ENCODE assay signal across 23 mouse cellular contexts in the genomic region with DNA sequence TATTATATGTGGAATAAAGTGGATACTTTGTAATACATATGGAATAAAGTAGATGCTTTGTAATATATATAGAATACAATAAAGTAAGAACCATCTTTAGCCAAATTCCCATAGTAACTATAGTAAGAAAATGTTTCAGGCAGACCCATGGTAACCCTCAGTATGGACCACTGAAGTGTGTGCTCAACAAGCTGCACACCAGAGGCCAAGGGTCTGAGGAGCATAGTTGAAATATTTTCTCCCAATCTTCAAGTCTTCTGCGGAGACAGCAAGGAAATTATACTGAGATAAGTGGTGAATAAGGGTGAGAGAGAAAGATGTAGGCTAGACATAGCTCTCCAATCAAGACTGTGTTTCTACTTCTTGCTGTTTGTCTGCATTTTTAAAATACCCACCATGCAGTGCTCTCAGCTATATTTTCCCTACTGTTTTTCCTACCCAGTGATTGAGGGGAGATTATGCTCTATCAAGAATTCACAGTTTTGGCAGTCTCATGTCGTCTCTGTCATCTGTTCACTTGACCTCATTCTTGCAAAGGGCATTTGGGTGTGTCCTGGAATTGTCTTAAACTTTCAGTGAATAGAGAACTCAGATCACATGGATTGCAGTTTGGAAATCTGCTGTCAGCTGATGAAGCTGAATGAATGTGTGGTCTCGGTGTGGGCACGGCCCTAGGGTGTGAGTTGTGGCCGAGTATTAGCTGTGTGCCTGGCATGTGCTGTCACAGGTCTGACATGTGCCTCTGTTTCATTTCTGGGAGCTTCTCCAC.
DNase-seq lines count a peak whose midpoint lies in the region; TF ChIP-seq lines count a peak whose summit lies in the region.
"Had no signal": no experiment of that assay in that cellular context is flagged by ENCODE, and none has a peak within 500 bp of the region (broad histone marks: within the 10 kb centered on the region; RNA-seq: fewer than 3 reads in every experiment).

No protein-coding gene starts in this region.

- no peaks in the 10 kb centered on the region for H3K27me3 ChIP-seq in forebrain, embryonic 10.5 days (ENCODE audit: poor library complexity, severe bottlenecking)
- H3K27me3 ChIP-seq in thymus, adult 2 months (ENCODE audit: control insufficient read depth, insufficient read depth, low read length): no peaks in the 10 kb centered on the region
- H3K27me3 ChIP-seq: embryonic facial prominence, embryonic 12.5 days; forebrain, embryonic 15.5 days; limb, embryonic 12.5 days; liver, embryonic 12.5 days; neural tube, embryonic 12.5 days; Patski had no signal

- DNase-seq in adrenal gland, postnatal 14 days: peak; percentile 32
- DNase-seq in adrenal gland, adult 18-20 months (ENCODE audit: low spot score in 2 of 2): no peak
- peak; percentile 16 for DNase-seq in ES-CJ7 (ENCODE audit: low read depth, low spot score)
- DNase-seq in fibroblast of lung, adult 2 months (ENCODE audit: low read depth): peak; percentile 40
- peak; percentile 43 for DNase-seq in lung, postnatal 25 days (ENCODE audit: low spot score)
- DNase-seq in forebrain, embryonic 10.5 days (ENCODE audit: extremely low spot score, low spot score): no peak
- DNase-seq in thymus, adult 2 months: no peak
- DNase-seq in embryo, embryonic 10 days (ENCODE audit: low spot score): no peak
- DNase-seq: B cell, adult 2 months; cerebellum, adult 9-11 months; heart, adult 2 months; heart, postnatal 36 days; kidney, adult 9 months; right cerebral cortex, postnatal 4 days had no signal

- TF ChIP-seq POLR2A in thymus, adult 2 months (IDR thresholded peaks at IDR 0.05; ENCODE audit: control insufficient read depth, extremely low read depth, insufficient read depth, low read length, poor library complexity): no peak

- no peak for TF ChIP-seq CTCF in thymus, adult 2 months (IDR thresholded peaks at IDR 0.05; ENCODE audit: borderline replicate concordance, control insufficient read depth, extremely low read depth, insufficient read depth, low read length, poor library complexity)

- 78% methylated on average over 5 of the region's 5 CpGs for WGBS in forebrain, embryonic 10.5 days
- WGBS in thymus, adult 2 months: 94% methylated on average over 5 of the region's 5 CpGs

- H3K36me3 ChIP-seq in forebrain, embryonic 10.5 days (replicated peaks): no peaks in the 10 kb centered on the region
- H3K36me3 ChIP-seq in thymus, adult 2 months (ENCODE audit: control insufficient read depth, insufficient read depth, low read length): no peaks in the 10 kb centered on the region
- H3K36me3 ChIP-seq: embryonic facial prominence, embryonic 12.5 days; forebrain, embryonic 15.5 days; limb, embryonic 12.5 days; liver, embryonic 12.5 days; neural tube, embryonic 12.5 days had no signal

- H3K9me3 ChIP-seq in forebrain, embryonic 10.5 days: no peaks in the 10 kb centered on the region
- H3K9me3 ChIP-seq: embryonic facial prominence, embryonic 12.5 days; forebrain, embryonic 15.5 days; limb, embryonic 12.5 days; liver, embryonic 12.5 days; neural tube, embryonic 12.5 days had no signal

- H3K27ac ChIP-seq in forebrain, embryonic 10.5 days: no peak overlapping the region
- H3K27ac ChIP-seq in thymus, adult 2 months (ENCODE audit: control insufficient read depth, insufficient read depth, low read length): no peak overlapping the region
- H3K27ac ChIP-seq: embryonic facial prominence, embryonic 12.5 days; forebrain, embryonic 15.5 days; heart, adult 2 months; hindbrain, embryonic 14.5 days; limb, embryonic 12.5 days; liver, embryonic 12.5 days; neural tube, embryonic 12.5 days; stomach, postnatal 0 days had no signal

- H3K4me3 ChIP-seq in forebrain, embryonic 10.5 days: no peak overlapping the region
- no peak overlapping the region for H3K4me3 ChIP-seq in thymus, adult 2 months (ENCODE audit: control insufficient read depth, insufficient read depth, low read length)
- H3K4me3 ChIP-seq: embryonic facial prominence, embryonic 12.5 days; erythroblast, embryonic 14.5 days; forebrain, embryonic 15.5 days; heart, adult 2 months; limb, embryonic 12.5 days; liver, embryonic 12.5 days; neural tube, embryonic 12.5 days had no signal

- H3K4me1 ChIP-seq in forebrain, embryonic 10.5 days: peaks cover 51% of the 10 kb centered on the region
- H3K4me1 ChIP-seq in thymus, adult 2 months (replicated peaks; ENCODE audit: control insufficient read depth, insufficient read depth, low read length): peaks cover 7% of the 10 kb centered on the region; the same call in 1 of the 2 replicates
- H3K4me1 ChIP-seq: liver, embryonic 12.5 days had no signal

Comparison
In these comparisons a context has a peak if more than half of its experiments do, and no peak if none do; other contexts are left out.
1. DNase-seq: peak in adrenal gland, postnatal 14 days (single experiment), ES-CJ7 (single experiment), fibroblast of lung, adult 2 months (single experiment) and lung, postnatal 25 days (single experiment); none in adrenal gland, adult 18-20 months (0 of 2), forebrain, embryonic 10.5 days (single experiment), thymus, adult 2 months (single experiment) and embryo, embryonic 10 days (single experiment).